Mouse (Mus musculus): Measurements from ENCODE around the gene Dennd5b.

- TF ChIP-seq POLR2A (IDR thresholded peaks at IDR 0.05; ENCODE audit: low read depth, low read length) (no peak), CTCF (IDR thresholded peaks at IDR 0.05; ENCODE audit: borderline replicate concordance, insufficient read depth, low read length) (no peak)
Measured at GRCm38 (mm10) chr6:149119853-149120252, 18.4 kb upstream of the Dennd5b start.

Measured in embryonic fibroblast, embryonic 13.5 days (primary cell).